Mouse (Mus musculus): Measurements from ENCODE around the gene Ripply3. TPM values are rescaled to one million over a fixed set of nuclear protein-coding genes. Genes with fewer than 3 reads are reported as not detected.
"Not testable (repeated sequence)": the region's sequence is repeated elsewhere in the genome, so short reads cannot be mapped to it uniquely, and the experiment has no call there.

Gene Ripply3
- polyA plus RNA-seq, 1 experiment from 2014 or later = 2.5 TPM

DNA sequence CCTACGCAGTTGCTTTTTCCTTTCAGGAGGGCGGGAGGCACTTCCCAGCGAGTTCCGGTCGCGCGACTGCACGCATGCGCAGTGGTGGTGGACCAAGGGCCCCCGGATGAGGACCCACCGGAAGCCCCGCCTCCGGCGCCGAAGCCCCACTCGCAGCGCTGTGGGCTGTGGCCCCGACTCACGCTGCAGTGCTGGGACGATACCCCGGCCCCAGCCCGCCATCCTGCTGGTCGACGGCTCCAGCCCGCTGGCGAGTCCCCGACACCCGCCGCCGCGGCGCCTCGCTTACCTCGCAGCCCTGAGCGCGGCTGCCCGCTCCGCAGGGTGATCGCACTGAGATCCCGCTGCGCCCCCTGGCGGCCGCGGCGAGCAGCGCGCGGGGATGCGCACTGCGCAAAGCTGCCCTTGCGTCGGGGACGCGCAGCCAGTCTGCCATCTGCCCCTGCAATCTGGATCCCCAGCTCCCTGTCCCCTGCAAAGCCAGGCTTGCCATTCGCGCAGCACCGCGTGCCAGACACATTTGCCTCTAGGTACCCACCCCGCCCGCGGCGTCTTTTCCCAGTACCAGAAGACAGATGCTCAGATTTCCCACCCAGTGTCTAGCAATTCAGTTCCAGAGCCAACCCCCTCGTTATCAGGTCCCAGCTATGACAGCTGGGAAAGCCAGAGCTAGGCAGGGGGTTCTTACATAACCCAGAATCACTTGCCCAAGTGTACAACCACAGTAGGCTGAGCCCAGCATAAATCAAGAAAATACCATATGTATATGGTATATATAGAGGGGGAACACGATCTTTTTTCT is 14.8 kb upstream of the Ripply3 start, which contains the start of gene Hlcs:
Gene Hlcs, minus strand, starts transcription at position 343 of the 802 bp plus-strand sequence.
- peak; percentile 97 for DNase-seq (ENCODE audit: low spot score)

GRCm38 (mm10) chr16:94314626-94315025 is 13.6 kb upstream of the Ripply3 start:
- no peak for DNase-seq (ENCODE audit: low spot score)

DNA sequence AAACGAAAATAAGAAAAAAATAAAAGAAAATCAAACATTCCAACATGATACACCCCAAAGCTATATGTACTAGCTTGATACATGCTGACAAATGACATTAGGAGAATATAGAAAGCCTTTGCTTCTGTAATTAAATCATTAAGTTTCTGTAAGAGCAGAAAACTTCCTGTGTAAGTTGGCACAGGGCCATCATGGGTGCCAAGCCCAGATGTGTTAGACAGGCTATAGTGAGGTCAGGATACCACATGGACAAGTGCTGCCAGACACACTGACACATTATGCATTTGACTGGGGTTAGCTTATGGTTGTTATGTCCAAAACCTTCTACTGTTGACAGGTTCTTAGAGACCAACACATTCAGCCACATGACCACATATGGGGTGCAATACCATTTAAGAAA is 13.0 kb upstream of the Ripply3 start:
- DNase-seq (ENCODE audit: low spot score) = no peak

GRCm38 (mm10) chr16:94317752-94318151 is 10.5 kb upstream of the Ripply3 start:
- no peak for DNase-seq (ENCODE audit: low spot score)

- DNase-seq (ENCODE audit: low spot score) = no peak
Observed at GRCm38 (mm10) chr16:94320223-94320622, 8.0 kb upstream of the Ripply3 start.

DNA sequence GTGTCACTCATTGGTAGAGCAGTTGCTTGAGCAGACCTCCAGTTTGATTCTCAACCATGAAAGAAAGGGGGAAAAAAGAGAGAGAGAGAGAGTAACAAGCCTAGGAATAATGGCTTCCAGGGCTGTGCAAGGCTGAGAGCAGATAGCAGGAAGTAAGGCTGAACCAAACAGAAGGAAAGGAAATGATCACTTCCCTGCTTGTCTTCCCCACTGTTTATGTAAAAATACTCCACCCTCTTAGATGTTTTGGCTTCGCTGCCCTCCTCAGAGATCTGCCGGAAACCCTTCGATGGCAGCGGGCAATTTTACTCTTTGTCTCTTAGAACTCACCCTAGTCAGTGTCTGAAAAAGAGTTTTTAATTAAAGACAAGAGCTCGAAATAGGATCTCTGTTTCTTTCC is 4.5 kb upstream of the Ripply3 start:
- DNase-seq (ENCODE audit: low spot score) = no peak

DNA sequence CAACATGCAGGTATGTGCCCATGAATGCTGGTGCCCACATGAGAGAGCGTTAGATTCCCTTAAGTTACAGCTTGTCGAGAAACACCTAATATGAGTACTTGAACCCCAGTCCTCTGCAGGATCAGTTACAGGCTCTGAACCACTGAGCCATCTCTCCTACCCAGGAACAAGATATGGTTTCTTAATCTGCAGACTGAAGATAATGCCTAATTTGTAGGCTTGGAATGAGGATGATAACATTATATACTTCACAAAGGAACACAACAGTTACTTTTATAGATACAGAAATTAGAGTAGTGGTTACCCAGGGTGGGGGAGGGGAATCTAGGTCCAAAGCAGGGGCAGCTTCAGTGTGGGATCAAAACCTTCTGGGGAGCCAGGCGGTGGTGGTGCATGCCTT is 2.2 kb upstream of the Ripply3 start:
- DNase-seq (ENCODE audit: low spot score) = no peak

GRCm38 (mm10) chr16:94328881-94329867 is 954 bp downstream of the Ripply3 start:
- DNase-seq (ENCODE audit: low spot score) = no peak

DNA sequence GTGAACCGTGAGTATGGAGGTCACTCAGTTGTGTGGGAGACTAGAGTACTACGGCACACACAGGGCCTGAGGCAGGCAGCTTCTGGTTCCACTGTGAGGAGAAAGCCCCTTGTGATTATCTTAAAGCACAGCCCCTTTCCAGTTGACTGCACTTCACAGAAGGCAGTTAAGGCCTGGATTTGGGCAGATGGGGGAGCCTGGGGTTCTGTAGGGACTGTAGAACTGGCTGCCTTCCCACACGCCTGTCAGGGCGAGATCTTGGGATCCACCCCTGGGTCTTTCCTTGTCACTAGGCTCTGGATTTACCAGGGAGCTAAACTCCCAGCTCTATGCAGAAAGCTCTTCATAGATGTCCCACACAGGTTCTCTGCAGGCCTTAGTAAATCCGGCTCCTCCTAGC is 2.2 kb downstream of the Ripply3 start:
- no peak for DNase-seq (ENCODE audit: low spot score)

GRCm38 (mm10) chr16:94331233-94331885 is 3.1 kb downstream of the Ripply3 start:
- no peak for DNase-seq (ENCODE audit: low spot score)

DNA sequence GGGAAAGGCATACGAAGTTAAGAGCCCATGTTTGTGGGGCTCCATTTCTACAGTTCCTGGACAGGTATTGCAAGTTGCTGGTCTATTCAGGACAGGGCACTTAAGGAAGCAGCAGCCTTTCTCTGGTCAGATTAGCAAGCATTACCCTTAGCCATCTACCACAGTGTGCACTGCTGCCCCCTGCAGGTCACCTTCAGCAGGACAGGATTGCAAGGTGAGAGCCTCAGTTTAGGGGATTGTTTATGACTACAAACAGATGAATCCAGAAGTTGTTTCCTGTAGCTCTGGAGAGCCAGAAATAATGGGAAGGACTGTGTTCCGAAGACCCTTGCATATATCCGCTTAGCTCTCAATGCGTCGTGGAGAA is 3.6 kb downstream of the Ripply3 start:
- DNase-seq (ENCODE audit: low spot score) = peak; percentile 63

DNA sequence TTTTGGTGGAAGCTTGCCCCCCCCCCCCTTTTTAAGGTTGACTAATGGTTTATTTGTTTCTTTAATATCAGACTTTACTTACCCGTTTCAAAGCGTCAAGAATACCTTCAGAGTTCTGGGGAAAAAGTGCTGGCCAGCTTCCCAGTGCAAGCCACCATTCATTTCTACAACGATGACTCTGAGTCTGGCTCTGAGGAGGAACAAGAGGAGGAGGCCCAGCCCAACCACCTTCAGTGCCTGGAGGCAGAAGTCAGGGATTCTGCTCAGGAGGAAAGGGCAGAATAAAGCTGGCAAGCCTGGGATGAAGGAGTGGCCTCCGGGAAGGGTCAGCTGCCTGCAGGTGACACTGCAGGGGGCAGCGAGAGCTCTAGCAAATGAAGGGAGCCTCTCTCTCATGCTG is 7.4 kb downstream of the Ripply3 start:
- no peak for DNase-seq (ENCODE audit: low spot score)

DNA sequence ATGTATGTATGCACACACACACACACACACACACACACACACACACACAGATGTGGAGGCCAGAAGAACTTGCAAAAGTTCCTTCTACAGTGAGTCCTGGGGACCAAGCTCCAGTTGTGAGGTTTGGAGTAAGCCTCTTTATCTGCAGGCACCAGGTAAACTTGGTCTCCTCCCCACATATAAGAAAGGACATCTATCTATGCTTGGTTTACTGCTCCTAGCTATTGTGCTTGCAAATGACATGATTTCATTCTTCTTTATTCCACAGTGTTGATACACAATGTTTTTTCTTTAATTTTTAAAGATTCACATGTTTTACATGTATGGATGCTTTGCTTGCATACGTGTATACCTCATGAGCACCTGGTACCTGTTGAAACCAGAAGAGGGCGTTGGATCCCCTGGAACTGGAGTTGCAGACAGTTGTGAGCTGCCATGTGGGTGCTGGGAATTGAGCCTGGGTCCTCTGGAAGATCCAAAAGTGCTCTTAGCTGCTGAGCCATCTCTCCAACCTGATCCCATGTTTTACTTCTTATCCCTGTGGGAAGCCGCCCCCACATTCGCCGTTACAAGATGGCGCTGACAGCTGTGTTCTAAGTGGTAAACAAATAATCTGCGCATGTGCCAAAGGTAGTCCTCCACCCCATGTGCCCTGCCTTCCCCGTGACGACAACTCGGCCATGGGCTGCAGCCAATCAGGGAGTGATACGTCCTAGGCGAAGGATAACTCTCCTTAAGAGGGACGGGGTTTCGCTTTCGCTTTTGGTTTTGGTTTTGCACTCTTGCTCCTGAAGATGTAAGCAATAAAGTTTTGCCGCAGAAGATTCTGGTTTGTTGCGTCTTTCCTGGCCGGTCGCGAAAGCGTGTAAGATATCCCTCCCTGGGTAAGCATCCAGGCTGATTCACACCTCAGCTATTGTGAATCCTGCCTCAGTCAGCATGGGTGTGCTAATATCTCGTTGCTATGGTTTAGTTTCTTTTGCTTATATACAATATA is 11.2 kb downstream of the Ripply3 start:
- DNase-seq (ENCODE audit: low spot score) = not testable (repeated sequence)

DNA sequence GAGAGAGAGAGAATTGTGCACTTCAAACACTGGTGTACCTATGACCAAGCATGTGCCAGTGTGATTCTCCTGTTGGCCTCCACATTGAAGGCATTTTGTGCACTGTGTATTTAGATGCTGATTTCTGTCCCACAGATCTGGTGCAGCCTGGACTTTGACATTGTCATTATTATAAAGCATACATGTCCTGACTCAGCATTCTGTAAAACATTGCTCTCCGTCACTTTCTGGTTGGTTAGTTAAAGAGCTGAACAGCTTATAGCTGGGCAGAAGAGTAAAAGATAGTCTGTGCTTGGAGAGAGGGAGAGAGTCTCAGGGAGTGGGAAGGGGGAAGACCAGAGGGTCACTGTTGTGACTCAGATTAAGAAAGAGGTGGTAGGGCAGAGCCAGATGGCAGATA is 17.5 kb downstream of the Ripply3 start:
- DNase-seq (ENCODE audit: low spot score) = no peak

DNA sequence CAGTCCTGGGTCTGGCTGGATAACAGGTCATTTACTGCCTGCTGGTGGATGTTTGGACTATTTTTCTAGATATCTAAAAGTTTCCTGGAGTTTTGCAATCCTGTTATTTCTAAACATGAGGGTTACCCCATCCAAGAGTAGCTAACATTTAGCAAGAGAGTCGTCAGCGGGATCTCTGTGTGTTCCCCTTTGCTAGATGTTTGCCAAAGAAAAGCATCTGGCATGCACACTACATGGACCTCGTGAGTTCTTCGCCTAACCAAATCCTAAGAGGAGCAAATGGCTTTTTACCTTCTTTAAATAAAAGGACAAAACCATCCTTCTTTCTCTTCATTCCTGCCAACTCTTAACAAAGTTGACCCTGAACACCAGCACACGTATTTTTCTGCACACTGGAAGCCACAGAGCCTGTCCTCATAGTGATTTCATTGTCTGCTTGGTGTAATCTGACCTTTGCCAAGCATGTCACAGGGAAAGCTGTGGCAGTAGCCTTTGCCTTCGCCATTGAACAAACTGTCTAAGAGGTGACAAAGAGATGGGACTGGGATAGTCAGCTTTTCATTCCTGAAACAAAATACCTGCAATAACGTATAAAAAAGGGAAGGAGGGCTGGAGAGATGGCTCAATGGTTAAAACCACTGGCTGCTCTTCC is 19.0 kb downstream of the Ripply3 start:
- no peak for DNase-seq (ENCODE audit: low spot score)

- DNase-seq (ENCODE audit: low spot score) = no peak
Observed at GRCm38 (mm10) chr16:94348779-94349178, 20.6 kb downstream of the Ripply3 start.

GRCm38 (mm10) chr16:94349588-94350286 is 21.5 kb downstream of the Ripply3 start:
- no peak for DNase-seq (ENCODE audit: low spot score)

GRCm38 (mm10) chr16:94350287-94350677 is 22.1 kb downstream of the Ripply3 start:
- no peak for DNase-seq (ENCODE audit: low spot score)

- peak; percentile 69 for DNase-seq (ENCODE audit: low spot score)
Observed at GRCm38 (mm10) chr16:94354450-94354849, 26.2 kb downstream of the Ripply3 start.
